Mouse (Mus musculus): ENCODE data around the gene Catip.
"Not testable (repeated sequence)": the region's sequence is repeated elsewhere in the genome, so short reads cannot be mapped to it uniquely, and the experiment has no call there.

The Catip gene

DNA sequence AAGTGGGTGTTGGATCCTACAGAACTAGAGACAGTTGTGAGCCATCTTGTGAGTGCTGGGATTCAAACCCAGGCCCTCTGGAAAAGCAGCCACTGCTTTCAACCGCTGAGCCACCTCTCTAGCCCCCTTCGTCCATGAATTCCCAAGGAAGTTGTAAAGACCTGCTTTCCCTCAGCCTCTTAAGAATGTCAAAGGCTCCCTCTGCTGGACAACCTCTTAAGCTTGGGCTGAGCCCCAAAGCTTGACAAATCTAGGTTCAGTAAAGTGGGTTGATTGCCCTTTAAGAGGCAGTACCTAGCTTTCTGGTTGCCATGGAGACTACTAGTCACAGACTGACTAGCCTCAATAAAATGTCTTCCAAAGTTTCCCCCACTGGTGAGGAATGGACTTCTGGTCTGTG is at the start of gene Catip:
Gene Catip, plus strand, starts transcription at position 297 of the 400 bp plus-strand sequence.
- no peaks in the 10 kb centered on the region for H3K9me3 ChIP-seq (ENCODE audit: low read length)
- no peaks in the 10 kb centered on the region for H3K36me3 ChIP-seq (ENCODE audit: insufficient read depth, low read length)
- peaks cover 9% of the 10 kb centered on the region for H3K27me3 ChIP-seq (ENCODE audit: insufficient read depth, low read length)
- peak within 1 kb of the TSS; percentile 23 for H3K4me3 ChIP-seq (replicated peaks; ENCODE audit: low read length)
- H3K4me1 ChIP-seq (replicated peaks; ENCODE audit: low read depth, low read length) = peaks cover 47% of the 10 kb centered on the region
- TF ChIP-seq NANOG (IDR thresholded peaks at IDR 0.05; ENCODE audit: borderline replicate concordance, low read length) = no peak
- TF ChIP-seq CTCF (conservative IDR thresholded peaks at IDR 0.05; ENCODE audit: low read length) = peak; percentile 84
- no peak for TF ChIP-seq POU5F1 (IDR thresholded peaks at IDR 0.05; ENCODE audit: borderline replicate concordance, low read length)

DNA sequence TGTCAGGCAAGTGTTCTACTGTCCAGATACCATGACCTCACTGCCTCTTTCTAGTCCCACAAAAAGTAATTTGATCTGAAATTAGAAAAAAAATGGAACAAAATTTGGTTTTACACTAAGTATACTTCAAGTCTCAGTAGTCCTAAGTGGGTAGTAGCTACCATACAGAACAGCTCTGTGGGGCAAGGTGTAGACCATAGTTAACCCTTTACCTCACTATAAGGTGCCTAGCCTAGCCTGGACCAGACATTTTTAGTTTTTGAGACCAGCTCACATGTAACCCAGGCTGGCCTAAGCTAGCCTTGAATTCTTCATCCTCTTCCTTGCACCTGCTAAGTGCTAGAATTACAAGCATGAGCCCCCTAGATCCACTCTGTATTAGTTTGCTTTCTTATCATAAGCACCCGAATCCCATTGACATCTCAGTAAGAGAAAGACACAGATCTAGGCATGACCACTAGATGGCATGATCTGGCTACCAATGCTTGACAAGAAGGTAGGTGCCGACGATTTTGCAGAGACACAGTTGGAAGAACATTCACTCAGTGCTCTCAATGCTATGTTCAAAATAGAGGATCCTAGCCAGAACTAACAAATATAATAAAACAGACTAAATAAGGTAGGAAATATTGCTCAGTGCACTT is 48.7 kb upstream of the Catip start:
- no peaks in the 10 kb centered on the region for H3K9me3 ChIP-seq (ENCODE audit: low read length)
- TF ChIP-seq NANOG (IDR thresholded peaks at IDR 0.05; ENCODE audit: borderline replicate concordance, low read length) = no peak
- no peak for TF ChIP-seq POU5F1 (IDR thresholded peaks at IDR 0.05; ENCODE audit: borderline replicate concordance, low read length)
- TF ChIP-seq CTCF (conservative IDR thresholded peaks at IDR 0.05; ENCODE audit: low read length) = peak; percentile 61
- peaks cover 29% of the 10 kb centered on the region for H3K4me1 ChIP-seq (replicated peaks; ENCODE audit: low read depth, low read length)
- no peaks in the 10 kb centered on the region for H3K27me3 ChIP-seq (ENCODE audit: insufficient read depth, low read length)
- no peaks in the 10 kb centered on the region for H3K36me3 ChIP-seq (ENCODE audit: insufficient read depth, low read length)
- no peak overlapping the region for H3K4me3 ChIP-seq (replicated peaks; ENCODE audit: low read length)

DNA sequence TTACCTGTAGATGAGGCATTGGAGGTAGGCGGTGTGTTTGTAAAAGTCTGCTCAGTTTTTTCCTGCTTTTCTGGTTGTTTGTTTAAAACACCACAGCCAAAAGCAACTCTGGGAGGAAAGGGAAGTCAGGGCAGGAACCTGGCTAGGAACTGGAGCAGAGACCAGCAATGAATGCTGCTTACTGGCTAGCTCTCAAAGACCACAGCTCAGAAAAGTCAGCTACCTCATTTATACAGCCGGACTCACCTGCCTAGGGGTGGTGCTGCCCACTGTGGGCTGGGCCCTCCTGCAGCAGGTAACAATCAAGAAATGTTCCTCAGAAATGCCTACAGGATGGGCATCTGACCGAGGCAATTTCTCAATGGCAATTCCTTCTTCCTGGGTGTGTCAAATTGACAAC is 47.1 kb upstream of the Catip start:
- Histone ChIP-seq H3K9me3 (ENCODE audit: low read length) (no peaks in the 10 kb centered on the region), H3K36me3 (ENCODE audit: insufficient read depth, low read length) (no peaks in the 10 kb centered on the region), H3K4me1 (replicated peaks; ENCODE audit: low read depth, low read length) (peaks cover 12% of the 10 kb centered on the region), H3K4me3 (replicated peaks; ENCODE audit: low read length) (no peak overlapping the region), H3K27me3 (ENCODE audit: insufficient read depth, low read length) (no peaks in the 10 kb centered on the region)
- TF ChIP-seq CTCF (conservative IDR thresholded peaks at IDR 0.05; ENCODE audit: low read length) = no peak
- TF ChIP-seq POU5F1 (IDR thresholded peaks at IDR 0.05; ENCODE audit: borderline replicate concordance, low read length) = no peak
- TF ChIP-seq NANOG (IDR thresholded peaks at IDR 0.05; ENCODE audit: borderline replicate concordance, low read length) = no peak

DNA sequence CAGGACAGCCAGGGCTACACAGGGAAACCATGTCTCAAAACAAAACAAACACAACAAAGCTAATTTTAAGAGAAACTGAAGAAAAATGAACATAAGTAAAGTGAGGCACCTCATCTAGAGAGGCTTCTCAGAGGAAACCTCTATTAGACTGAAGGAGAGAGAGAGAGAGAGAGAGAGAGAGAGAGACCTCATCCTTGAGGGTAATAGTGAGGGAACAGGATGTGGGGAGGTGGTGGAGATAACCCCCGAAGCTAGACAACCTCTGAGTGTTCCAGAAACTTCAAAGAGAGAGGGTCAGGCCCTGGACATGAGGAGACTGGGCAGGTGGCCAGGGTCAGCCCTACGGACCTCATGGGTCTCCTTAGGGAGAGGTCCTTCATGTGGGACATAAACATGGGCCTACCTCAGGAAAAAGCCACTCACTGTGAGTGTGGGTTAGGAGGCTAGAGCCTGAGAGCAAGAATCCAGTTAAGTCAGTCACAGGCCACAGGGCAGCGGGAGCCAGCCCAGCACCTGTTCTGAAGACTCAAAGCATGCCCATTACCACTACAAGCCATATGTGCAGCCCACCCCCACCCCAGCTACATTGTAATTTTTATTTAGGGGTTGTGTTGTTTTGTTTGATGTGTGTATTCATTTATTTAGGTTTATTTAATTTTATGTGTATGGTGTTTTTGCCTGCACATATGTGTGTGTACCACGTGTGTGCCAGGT is 45.6 kb upstream of the Catip start:
- H3K4me3 ChIP-seq (replicated peaks; ENCODE audit: low read length) = no peak overlapping the region
- H3K27me3 ChIP-seq (ENCODE audit: insufficient read depth, low read length) = no peaks in the 10 kb centered on the region
- peaks cover 5% of the 10 kb centered on the region; the same call in 1 of the 2 replicates for H3K4me1 ChIP-seq (replicated peaks; ENCODE audit: low read depth, low read length)
- H3K9me3 ChIP-seq (ENCODE audit: low read length) = peaks cover 4% of the 10 kb centered on the region
- TF ChIP-seq NANOG (IDR thresholded peaks at IDR 0.05; ENCODE audit: borderline replicate concordance, low read length) (no peak), POU5F1 (IDR thresholded peaks at IDR 0.05; ENCODE audit: borderline replicate concordance, low read length) (no peak), CTCF (conservative IDR thresholded peaks at IDR 0.05; ENCODE audit: low read length) (no peak)
- H3K36me3 ChIP-seq (ENCODE audit: insufficient read depth, low read length) = no peaks in the 10 kb centered on the region

DNA sequence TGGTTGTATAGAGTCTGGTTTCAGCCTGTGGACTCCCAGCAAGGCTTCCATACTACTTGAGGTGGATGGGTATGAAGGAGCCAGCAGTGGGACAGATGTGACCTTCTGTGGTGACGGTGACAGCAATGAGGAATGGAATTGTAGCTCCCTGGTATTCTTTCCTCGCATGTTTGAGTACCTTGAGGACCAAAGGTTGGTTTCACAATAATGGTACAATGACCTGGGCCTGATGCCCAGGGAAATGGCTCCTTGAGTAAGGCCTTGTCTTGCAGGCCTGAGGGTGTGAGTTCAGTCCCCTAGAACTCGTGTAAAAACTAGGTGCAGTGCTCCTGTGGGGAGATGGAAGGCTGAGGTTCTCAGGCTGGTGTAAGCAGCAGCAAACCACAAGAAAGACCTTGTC is 43.2 kb upstream of the Catip start:
- H3K27me3 ChIP-seq (ENCODE audit: insufficient read depth, low read length) = no peaks in the 10 kb centered on the region
- 0 out of 2 replicates have a peak, but pooled peaks cover 5% of the 10 kb centered on the region for H3K4me1 ChIP-seq (replicated peaks; ENCODE audit: low read depth, low read length)
- H3K36me3 ChIP-seq (ENCODE audit: insufficient read depth, low read length) = no peaks in the 10 kb centered on the region
- H3K4me3 ChIP-seq (replicated peaks; ENCODE audit: low read length) = no peak overlapping the region
- TF ChIP-seq POU5F1 (IDR thresholded peaks at IDR 0.05; ENCODE audit: borderline replicate concordance, low read length) (no peak), CTCF (conservative IDR thresholded peaks at IDR 0.05; ENCODE audit: low read length) (no peak), NANOG (IDR thresholded peaks at IDR 0.05; ENCODE audit: borderline replicate concordance, low read length) (no peak)
- H3K9me3 ChIP-seq (ENCODE audit: low read length) = peaks cover 6% of the 10 kb centered on the region

DNA sequence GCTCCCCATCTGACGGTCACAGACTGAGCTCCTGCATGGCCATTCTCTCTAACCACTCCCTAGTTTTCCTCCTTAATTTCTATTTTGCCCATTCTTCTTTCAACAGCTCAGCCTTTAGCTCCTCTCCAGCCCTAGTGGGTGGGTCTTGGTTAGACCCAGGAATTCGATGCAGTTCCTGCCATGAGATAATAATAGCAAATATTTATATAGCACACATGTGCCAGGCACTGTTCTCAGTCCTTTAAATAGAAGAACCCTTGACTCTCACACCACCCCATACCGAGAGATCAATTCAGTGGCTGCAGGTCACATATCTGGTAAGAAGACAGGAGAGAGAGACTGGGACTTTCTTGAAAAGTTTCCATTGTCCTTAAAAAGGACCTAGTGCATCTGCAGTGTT is 40.5 kb upstream of the Catip start:
- Histone ChIP-seq H3K36me3 (ENCODE audit: insufficient read depth, low read length) (no peaks in the 10 kb centered on the region), H3K9me3 (ENCODE audit: low read length) (peaks cover 6% of the 10 kb centered on the region), H3K4me3 (replicated peaks; ENCODE audit: low read length) (no peak overlapping the region), H3K4me1 (replicated peaks; ENCODE audit: low read depth, low read length) (no peaks in the 10 kb centered on the region), H3K27me3 (ENCODE audit: insufficient read depth, low read length) (peaks cover 8% of the 10 kb centered on the region)
- no peak for TF ChIP-seq NANOG (IDR thresholded peaks at IDR 0.05; ENCODE audit: borderline replicate concordance, low read length)
- no peak for TF ChIP-seq POU5F1 (IDR thresholded peaks at IDR 0.05; ENCODE audit: borderline replicate concordance, low read length)
- no peak for TF ChIP-seq CTCF (conservative IDR thresholded peaks at IDR 0.05; ENCODE audit: low read length)

DNA sequence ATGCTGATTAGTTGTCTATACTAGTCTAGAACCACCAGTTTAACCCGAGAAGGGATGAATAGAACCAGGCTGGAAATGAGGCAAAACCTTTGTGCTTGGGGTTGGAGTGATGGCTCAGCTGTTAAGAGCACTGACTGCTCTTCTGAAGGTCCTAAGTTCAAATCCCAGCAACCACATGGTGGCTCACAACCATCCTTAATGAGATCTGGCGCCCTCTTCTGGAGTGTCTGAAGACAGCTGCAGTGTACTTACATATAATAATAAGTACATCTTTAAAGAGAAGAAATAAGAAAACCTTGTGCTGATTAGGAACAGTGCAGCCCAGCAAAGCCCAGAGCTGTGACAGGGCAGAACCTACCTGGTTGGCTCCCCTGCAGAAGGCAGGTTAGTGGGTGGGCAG is 35.0 kb upstream of the Catip start:
- H3K4me3 ChIP-seq (replicated peaks; ENCODE audit: low read length) = not testable (repeated sequence)
- peaks cover 20% of the 10 kb centered on the region for H3K27me3 ChIP-seq (ENCODE audit: insufficient read depth, low read length)

DNA sequence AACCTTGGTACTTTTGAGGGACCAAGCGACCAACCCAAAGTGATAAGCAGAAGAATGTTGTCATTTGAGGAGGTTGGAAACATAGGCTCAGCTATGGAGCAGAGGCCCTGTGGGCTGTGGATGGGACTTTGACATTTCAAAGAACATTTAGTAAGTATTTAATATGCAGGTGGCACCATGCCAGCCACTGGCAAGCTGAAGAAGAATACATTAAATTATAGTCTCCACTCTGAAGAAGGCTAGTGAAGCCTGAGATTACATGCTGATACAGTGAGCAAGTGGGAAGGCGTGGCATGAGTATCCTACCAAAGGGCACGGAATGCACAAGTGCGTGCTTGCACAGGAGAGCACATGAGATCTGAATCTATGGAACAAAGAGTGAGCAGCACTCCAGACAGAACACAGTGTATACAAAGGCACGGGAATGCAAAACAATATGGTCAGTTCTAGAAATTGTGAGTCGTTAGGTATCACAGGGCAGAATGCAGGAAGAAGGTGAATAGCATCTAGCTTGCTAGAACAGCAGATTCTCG is 31.9 kb upstream of the Catip start:
- no peak for TF ChIP-seq CTCF (conservative IDR thresholded peaks at IDR 0.05; ENCODE audit: low read length)
- TF ChIP-seq NANOG (IDR thresholded peaks at IDR 0.05; ENCODE audit: borderline replicate concordance, low read length) = no peak
- no peak for TF ChIP-seq POU5F1 (IDR thresholded peaks at IDR 0.05; ENCODE audit: borderline replicate concordance, low read length)
- Histone ChIP-seq H3K27me3 (ENCODE audit: insufficient read depth, low read length) (peaks cover 33% of the 10 kb centered on the region), H3K4me3 (replicated peaks; ENCODE audit: low read length) (no peak overlapping the region), H3K9me3 (ENCODE audit: low read length) (no peaks in the 10 kb centered on the region), H3K4me1 (replicated peaks; ENCODE audit: low read depth, low read length) (peaks cover 32% of the 10 kb centered on the region), H3K36me3 (ENCODE audit: insufficient read depth, low read length) (no peaks in the 10 kb centered on the region)

More for the DNA sequence above, 35.0 kb upstream of the Catip start:
- H3K4me1 ChIP-seq (replicated peaks; ENCODE audit: low read depth, low read length); H3K36me3 ChIP-seq (ENCODE audit: insufficient read depth, low read length); H3K9me3 ChIP-seq (ENCODE audit: low read length): not testable (repeated sequence)
- TF ChIP-seq CTCF (conservative IDR thresholded peaks at IDR 0.05; ENCODE audit: low read length) = peak; percentile 33

Measured in E14TG2a.4 (cell line).